Mouse (Mus musculus) pancreas, adult 10 weeks (tissue): ENCODE data around the gene Phf1. TPM values are rescaled to one million over a fixed set of nuclear protein-coding genes. Genes with fewer than 3 reads are reported as not detected.

Source experiments
- polyA plus RNA-seq: library from polyadenylated mRNA; stranded (reverse); fragments of 350-450 nt; fragmentation: Illumina TruSeq; extraction: RNeasy Lipid Tissue Mini Kit (QIAGEN cat#74804); gene quantifications from one replicate; pipeline ENCODE4 v1.2.3, GENCODE M21; 2015; ENCODE audit warnings: low read depth, low replicate concordance; ENCODE audit not compliant: insufficient read depth

The Phf1 gene
- 27.8 TPM for polyA plus RNA-seq

DNA sequence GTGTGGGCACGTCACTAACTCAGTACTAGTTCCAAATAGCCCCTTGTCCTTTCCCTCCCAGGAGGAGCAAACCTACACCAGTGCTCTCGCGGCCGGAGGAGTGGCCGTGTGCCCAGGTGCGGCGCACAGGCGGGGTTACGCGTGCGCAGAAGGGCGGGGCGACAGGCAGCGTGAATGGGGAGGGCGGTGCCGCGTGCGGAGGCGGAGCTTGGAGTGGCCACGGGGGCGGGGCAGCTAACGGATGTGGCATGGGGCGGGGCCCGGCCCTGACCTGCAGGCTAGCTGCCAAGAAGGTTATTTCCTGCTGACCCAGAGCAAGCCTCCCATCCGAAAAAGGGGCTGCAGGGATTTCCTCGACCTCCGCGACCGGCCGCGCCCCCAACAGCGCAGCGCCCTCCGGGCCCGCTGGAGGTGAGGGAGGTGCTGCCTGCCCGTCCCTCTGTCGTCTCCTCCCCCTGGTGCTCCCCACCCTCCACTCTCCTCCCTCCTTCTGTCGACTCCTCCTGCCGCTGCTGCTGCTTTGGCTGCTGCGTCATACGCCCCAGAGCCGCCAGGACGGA, at the start of gene Phf1:
Phf1 (plus strand) TSS at position 214 of the 560 bp plus-strand sequence.

DNA sequence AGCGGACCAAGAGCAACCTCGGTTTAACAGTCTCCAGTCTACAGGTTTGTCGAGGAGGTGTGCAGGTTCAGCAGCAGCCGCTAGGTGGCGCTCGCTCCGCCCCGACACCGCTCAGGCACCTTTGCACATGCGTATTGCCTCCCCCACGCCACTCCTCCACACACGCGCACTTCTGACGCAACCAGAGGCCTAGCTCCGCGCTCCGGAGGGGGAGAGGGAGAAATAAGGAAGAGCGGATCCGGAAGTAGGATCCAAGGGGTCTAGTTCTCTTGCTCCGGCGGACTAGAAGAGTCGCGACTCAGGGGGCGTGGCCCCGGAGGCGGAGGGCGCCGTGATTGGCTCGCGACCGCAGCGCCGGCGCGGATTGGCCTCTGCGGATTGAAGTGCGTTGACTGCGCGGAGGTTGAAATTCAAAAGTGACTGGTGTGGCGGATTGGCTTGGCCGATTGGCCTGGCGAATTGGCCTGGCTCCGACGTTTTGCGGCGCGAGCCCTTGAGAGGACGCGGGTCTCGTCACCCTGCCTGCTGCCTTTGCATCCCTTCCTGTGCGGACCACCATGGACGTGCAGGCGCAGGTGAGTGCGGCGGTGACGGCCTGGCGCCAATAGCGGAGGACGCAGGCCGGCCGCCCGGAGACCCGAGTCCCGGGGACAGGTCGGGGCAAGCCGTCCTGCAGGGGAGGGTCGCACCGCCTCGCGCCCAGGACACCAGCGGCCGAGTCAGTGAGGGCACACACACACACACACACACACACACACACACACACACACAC, 16.0 kb upstream of the Phf1 start, which contains the start of gene Kifc5b:
Kifc5b (plus strand) TSS at position 381 of the 772 bp plus-strand sequence.

DNA sequence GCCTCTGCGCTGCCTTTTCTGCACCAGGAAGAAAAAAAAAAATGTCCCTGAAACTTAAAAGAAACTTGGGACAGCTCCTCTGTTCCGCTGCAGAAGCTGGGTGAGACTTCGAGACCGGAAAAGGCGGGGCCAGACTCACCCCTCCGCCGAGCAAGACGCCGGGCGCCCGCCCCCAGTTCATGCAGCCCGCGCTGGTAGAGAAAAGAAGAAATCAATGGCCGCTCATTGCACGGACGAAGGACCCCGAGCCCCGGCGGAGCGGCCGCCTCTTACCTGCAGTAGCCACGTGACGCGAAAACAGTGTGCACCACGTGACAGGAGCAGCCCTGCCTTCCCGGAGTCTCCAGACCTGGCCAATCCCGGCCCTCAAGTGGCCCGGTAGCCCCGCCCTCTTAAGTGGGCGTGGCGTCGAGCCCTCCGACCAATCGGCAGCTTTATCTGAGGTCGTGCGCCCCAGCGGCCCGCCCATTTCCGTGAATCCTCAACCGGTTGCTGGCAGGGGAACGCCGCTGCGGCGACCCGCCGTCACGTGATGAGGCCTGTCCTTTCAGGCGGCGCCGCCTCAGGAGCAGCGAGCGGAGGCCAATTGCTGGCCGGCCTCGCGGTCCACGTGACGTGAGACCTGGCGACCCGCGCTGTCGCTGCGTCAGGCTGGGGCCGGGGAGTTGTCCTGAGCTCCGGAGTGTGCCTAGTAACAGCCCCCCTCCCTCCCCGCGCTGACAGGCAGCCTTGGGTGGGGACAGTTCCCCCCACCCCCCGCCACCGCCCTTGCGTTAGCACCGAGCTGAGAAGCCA, 6.5 kb downstream of the Phf1 start, which contains the start of gene Cuta:
Cuta (minus strand) TSS at position 392 of the 795 bp plus-strand sequence.

DNA sequence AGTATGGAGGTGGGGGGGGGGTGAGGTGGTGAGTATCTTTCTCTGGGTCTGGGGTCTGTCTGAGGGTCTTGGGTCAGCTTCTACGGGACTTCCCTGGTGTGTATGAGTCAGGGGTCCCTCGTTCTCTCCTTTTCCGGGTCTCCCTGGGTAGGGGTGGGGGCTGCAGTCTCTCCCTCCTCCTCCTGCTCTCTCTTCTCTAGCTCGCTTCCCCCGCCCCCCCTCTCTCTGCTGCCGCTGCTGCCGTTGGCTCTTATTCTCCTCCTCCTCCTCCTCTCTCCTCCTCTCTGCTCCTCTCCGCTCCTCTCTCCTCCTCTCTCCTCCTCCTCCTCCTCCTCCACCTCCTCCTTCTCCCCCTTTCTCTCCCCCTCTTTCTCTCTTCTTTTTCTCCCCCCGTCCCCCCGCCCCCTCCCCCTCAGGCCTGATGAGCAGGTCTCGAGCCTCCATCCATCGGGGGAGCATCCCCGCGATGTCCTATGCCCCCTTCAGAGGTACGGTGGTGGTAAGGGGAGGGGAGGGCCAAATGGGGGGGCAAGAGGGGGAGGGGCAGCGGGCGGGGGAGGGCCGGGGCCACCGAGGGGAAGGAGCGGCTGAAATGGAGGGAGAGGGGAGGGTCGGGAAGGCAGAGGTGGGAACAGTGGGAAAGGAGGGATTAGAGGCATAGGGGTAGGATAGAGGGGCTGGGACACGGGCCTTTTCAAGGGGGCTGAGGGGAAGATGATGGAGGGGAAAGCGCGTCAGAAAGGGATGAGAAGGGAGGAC, 8.4 kb downstream of the Phf1 start, which contains the start of gene Syngap1:
Syngap1 (plus strand) TSS at position 223 of the 759 bp plus-strand sequence.

DNA sequence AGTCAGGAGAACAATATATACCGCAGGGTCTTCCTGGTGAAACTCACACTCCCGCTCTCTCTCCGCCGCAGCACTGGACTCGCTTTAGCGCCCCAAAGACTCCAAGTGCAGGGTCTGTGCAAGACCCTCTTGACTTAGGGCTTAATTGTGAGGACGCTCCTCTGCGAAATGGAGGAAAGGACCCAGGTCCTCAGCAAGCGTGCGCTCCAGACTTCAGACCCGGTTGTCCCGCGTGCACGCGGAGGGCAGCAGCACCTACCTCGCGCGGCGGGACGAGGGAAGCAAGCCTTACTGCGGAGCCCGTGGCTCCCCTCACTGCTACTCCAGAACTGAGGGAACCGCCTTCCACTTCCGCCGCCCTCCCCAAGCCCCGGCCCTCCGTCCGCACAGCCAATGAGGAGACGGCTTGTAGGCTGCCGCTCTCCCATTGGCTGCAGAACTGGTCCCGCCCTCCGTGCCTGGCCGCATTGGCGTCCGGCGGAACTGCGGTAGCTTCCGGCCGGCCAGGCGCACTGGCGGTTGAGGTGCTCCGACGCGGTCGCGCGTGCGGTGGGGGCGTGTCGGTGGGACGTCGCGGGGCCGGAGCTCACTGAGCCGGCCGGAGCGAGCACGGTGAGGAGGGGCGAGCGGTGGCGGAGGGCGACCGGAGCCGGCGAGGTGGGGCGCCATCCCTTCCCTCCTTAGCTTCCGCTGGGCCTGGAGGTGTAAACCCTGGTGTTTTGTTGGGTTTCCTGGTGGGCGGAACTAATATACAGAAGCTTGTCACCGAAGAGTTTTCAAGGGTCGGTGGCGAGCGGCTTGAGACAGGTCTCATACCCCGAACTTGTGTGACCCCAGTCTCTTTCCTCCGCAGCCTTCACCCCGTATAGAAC, 40.1 kb downstream of the Phf1 start, which contains the start of gene Zbtb9:
Zbtb9 (plus strand) TSS at position 465 of the 872 bp plus-strand sequence.

Other genes with a start within 250 kb of the Phf1 start
- 6.4 TPM for gene Crebrf, start 217.4 kb upstream of the Phf1 start, polyA plus RNA-seq
- 13.4 TPM for gene Bnip1, start 152.0 kb upstream of the Phf1 start, polyA plus RNA-seq
- gene Nkx2-5, start 88.0 kb upstream of the Phf1 start, polyA plus RNA-seq = not detected
- not detected for gene Kifc5b, start 16.0 kb upstream of the Phf1 start, polyA plus RNA-seq
- gene Cuta, start 6.5 kb downstream of the Phf1 start, polyA plus RNA-seq = 44.3 TPM
- 3.6 TPM for gene Syngap1, start 8.2 kb downstream of the Phf1 start, polyA plus RNA-seq
- not detected for gene Zbtb9, start 40.1 kb downstream of the Phf1 start, polyA plus RNA-seq
- gene Bak1, start 96.0 kb downstream of the Phf1 start, polyA plus RNA-seq = 2.0 TPM
- 4.2 TPM for gene Itpr3, start 124.3 kb downstream of the Phf1 start, polyA plus RNA-seq
- gene Uqcc2, start 200.9 kb downstream of the Phf1 start, polyA plus RNA-seq = 68.2 TPM
- not detected for gene Ip6k3, start 234.7 kb downstream of the Phf1 start, polyA plus RNA-seq